Mouse (Mus musculus): ENCODE measurements around the gene Nr2c2ap.

GRCm38 (mm10) chr8:70181903-70182252 is 50.7 kb downstream of the Nr2c2ap start:
- TF ChIP-seq CTCF (conservative IDR thresholded peaks at IDR 0.05; ENCODE audit: low read length) = no peak
- no peak for TF ChIP-seq POU5F1 (IDR thresholded peaks at IDR 0.05; ENCODE audit: borderline replicate concordance, low read length)
- no peak for TF ChIP-seq NANOG (IDR thresholded peaks at IDR 0.05; ENCODE audit: borderline replicate concordance, low read length)
